Mouse (Mus musculus) liver, postnatal 0 days (tissue): ENCODE measurements around the gene Ctnnbl1.

Source experiments
- CTCF ChIP-seq: sonication (generic); IDR thresholded peaks from 2 replicates; pipeline ENCODE4 v1.5.1; 2016; ENCODE audit warnings: antibody characterized with exemption, low read depth
- EP300 ChIP-seq: IDR thresholded peaks from 2 replicates; pipeline ENCODE4 v1.6.1; 2016; ENCODE audit warnings: antibody characterized with exemption, low read depth, mild to moderate bottlenecking

DNA sequence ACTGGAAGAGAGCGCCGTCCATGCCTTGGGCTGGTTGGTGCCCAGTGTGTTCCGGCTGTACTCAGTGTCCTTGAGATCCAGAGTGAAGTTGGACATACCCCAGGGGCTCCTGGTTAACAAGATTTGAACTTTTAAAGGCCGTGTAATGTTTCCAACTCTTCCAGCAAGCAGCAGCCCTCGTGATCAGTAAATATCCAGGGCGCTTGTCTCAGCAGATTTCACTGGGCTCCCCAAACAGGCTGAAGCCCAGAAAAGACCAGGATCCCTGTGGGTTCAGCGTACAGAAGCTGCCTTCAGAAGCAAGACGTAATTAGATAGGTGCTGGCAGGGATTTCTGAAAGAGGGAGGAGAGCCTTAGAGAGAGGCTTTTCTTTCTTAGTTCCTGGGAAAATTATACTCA lies 137.9 kb downstream of the Ctnnbl1 start:
- TF ChIP-seq EP300 = no peak
- no peak for TF ChIP-seq CTCF
